ENCODE assay signal across 8 mouse cellular contexts in the genomic region with DNA sequence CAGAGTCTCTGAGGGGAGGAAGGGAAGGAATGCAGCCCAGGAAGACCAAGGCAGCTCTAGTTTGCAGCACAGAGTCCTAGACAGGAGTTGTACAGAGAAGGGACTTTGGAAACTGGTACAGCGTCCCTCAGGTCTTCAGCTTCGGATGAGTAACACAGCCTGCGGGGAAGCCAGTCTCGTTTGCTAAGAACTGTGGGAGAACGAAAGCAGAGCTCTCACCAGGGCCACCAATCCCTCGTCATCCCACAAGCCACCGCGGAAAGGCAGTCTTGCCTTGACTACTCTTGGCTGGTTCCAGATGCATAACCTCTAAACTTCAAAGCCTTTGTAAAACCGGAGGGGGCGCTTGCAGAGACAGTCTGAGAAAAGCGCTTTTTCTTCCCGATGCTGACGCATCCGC. TPM values are rescaled to one million over a fixed set of nuclear protein-coding genes. Genes with fewer than 3 reads are reported as not detected.
A peak's percentile ranks its signal among the peaks of the same experiment; 100 is the strongest.
DNase-seq lines count a peak whose midpoint lies in the region; ATAC-seq and TF ChIP-seq lines count a peak whose summit lies in the region.

No protein-coding gene starts in this region.

- H3K9ac ChIP-seq in forebrain, postnatal 0 days = no peak overlapping the region
- H3K9ac ChIP-seq in kidney, embryonic 16.5 days (replicated peaks; ENCODE audit: low read length) = peak overlapping the region; percentile 53

- peak overlapping the region; percentile 32 for H3K4me2 ChIP-seq in forebrain, postnatal 0 days (ENCODE audit: low read depth)
- H3K4me2 ChIP-seq in kidney, embryonic 16.5 days (replicated peaks; ENCODE audit: low read depth, low read length) = peak overlapping the region; percentile 61

- no peaks in the 10 kb centered on the region for H3K9me3 ChIP-seq in forebrain, postnatal 0 days (ENCODE audit: low read length)
- no peaks in the 10 kb centered on the region for H3K9me3 ChIP-seq in kidney, embryonic 16.5 days (ENCODE audit: low read length)

- peak overlapping the region; percentile 64 for H3K4me3 ChIP-seq in gastrocnemius, adult 2 months
- no peak overlapping the region for H3K4me3 ChIP-seq in forebrain, postnatal 0 days (ENCODE audit: low read depth, low read length)
- H3K4me3 ChIP-seq in kidney, embryonic 16.5 days (ENCODE audit: low read length) = peak overlapping the region; percentile 35
- H3K4me3 ChIP-seq in macrophage (ENCODE audit: inconsistent target) = peak overlapping the region; percentile 3; the same call in 1 of the 2 replicates

- no peaks in the 10 kb centered on the region for H3K79me2 ChIP-seq in macrophage (ENCODE audit: inconsistent target)

- intact Hi-C loops in gastrocnemius, adult 2 months (cut with DNase I) = no loop called here

- TF ChIP-seq CTCF in gastrocnemius, adult 2 months (IDR thresholded peaks at IDR 0.05) = no peak
- peak; percentile 40 for TF ChIP-seq CTCF in forebrain, postnatal 0 days (IDR thresholded peaks at IDR 0.05; ENCODE audit: low read depth)

- no peaks in the 10 kb centered on the region for H3K36me3 ChIP-seq in forebrain, postnatal 0 days (ENCODE audit: insufficient read depth)
- H3K36me3 ChIP-seq in kidney, embryonic 16.5 days (ENCODE audit: insufficient read depth, low read length) = no peaks in the 10 kb centered on the region
- H3K36me3 ChIP-seq in macrophage (ENCODE audit: inconsistent target) = no peaks in the 10 kb centered on the region

- no peaks in the 10 kb centered on the region; the same call in 1 of the 2 replicates for H3K27me3 ChIP-seq in forebrain, postnatal 0 days (ENCODE audit: insufficient read depth, low read length)
- H3K27me3 ChIP-seq in kidney, embryonic 16.5 days (ENCODE audit: insufficient read depth, low read length) = no peaks in the 10 kb centered on the region

- DNase-seq in gastrocnemius, adult 2 months = no peak
- no peak for DNase-seq in gastrocnemius, adult 18-20 months (ENCODE audit: low spot score)
- DNase-seq in ZHBTc4 (ENCODE audit: low read depth, low spot score) = peak; percentile 77
- peak; percentile 49 for DNase-seq in forebrain, postnatal 0 days
- DNase-seq in thymus, postnatal 10 days (ENCODE audit: low spot score in 2 of 2) = peak; percentile 52 to 61
- DNase-seq in layer of hippocampus, postnatal 36 days = no peak

- peak overlapping the region; percentile 38; the same call in 1 of the 2 replicates for H3K27ac ChIP-seq in gastrocnemius, adult 2 months
- no peak overlapping the region for H3K27ac ChIP-seq in forebrain, postnatal 0 days (ENCODE audit: low read depth, low read length)
- 0 out of 2 replicates have a peak overlapping the region, but pooled peaks have one; percentile 36 for H3K27ac ChIP-seq in kidney, embryonic 16.5 days (ENCODE audit: low read length)
- H3K27ac ChIP-seq in macrophage = no peak overlapping the region

- H3K4me1 ChIP-seq in forebrain, postnatal 0 days (ENCODE audit: insufficient read depth) = no peaks in the 10 kb centered on the region
- peaks cover 12% of the 10 kb centered on the region for H3K4me1 ChIP-seq in kidney, embryonic 16.5 days (ENCODE audit: insufficient read depth, low read length)

- 8% methylated on average over 14 of the region's 14 CpGs for WGBS in forebrain, postnatal 0 days
- WGBS in kidney, embryonic 16.5 days = 1% methylated on average over 14 of the region's 14 CpGs
- 4% methylated on average over 14 of the region's 14 CpGs for WGBS in macrophage (ENCODE audit: missing documents)

- ATAC-seq in forebrain, postnatal 0 days = peak; percentile 73
- peak; percentile 67 for ATAC-seq in kidney, embryonic 16.5 days (ENCODE audit: low FRiP score, low TSS enrichment)

RNA-seq across cellular contexts. Expression of a gene that starts 18.6 kb away (rescaled TPM):
- total RNA-seq in gastrocnemius, adult 2 months (2021) = 10 to 100 TPM in 1 of 2 experiments, 1 to 10 TPM in 1; 7.9 to 13.1 TPM
- total RNA-seq in gastrocnemius, adult 18-20 months (2021) = 10 to 100 TPM in 1 of 2 experiments, 1 to 10 TPM in 1; 5.7 to 18.8 TPM
- total RNA-seq in forebrain, postnatal 0 days (2014; rRNA removed) = 5.5 and 8.4 TPM in 2 replicates
- polyA plus RNA-seq in forebrain, postnatal 0 days (2015; fragmentation: Nextera tagmentation; extraction: Ambion mirVana) = 10.8 and 11.1 TPM in 2 replicates
- polyA plus RNA-seq in kidney, embryonic 16.5 days (2015; fragmentation: Nextera tagmentation; extraction: Ambion mirVana) = 81.9 and 86.7 TPM in 2 replicates
- 1 to 10 TPM in 1 of 26 experiments, under 1 TPM in 1, not detected in 24; 0.45 to 1.2 TPM for total RNA-seq in macrophage (2018; cell fraction: chromatin; rRNA removed)
- under 1 TPM in 14 of 26 experiments, not detected in 12; 0.07 to 0.27 (median 0.14) TPM for total RNA-seq in macrophage (2018; cell fraction: cytosol; rRNA removed)
- total RNA-seq in macrophage (2018; cell fraction: nucleus; rRNA removed) = not detected
- polyA plus RNA-seq in macrophage (2018) = 0.20 to 0.25 TPM in 2 of 3 replicates, not detected in the other
- total RNA-seq in layer of hippocampus, postnatal 36 days (2021) = 1 to 10 TPM; 8.8 to 9.9 TPM

RNA-seq across cellular contexts. Expression of a gene that starts 23.3 kb away (rescaled TPM):
- total RNA-seq in gastrocnemius, adult 2 months (2021) = not detected
- not detected for total RNA-seq in gastrocnemius, adult 18-20 months (2021)
- 76.7 and 80.7 TPM in 2 replicates for total RNA-seq in forebrain, postnatal 0 days (2014; rRNA removed)
- 68.9 and 73.8 TPM in 2 replicates for polyA plus RNA-seq in forebrain, postnatal 0 days (2015; fragmentation: Nextera tagmentation; extraction: Ambion mirVana)
- 11.5 and 11.8 TPM in 2 replicates for polyA plus RNA-seq in kidney, embryonic 16.5 days (2015; fragmentation: Nextera tagmentation; extraction: Ambion mirVana)
- total RNA-seq in macrophage (2018; cell fraction: chromatin; rRNA removed) = 1 to 10 TPM in 1 of 26 experiments, not detected in 25; 2.0 TPM
- under 1 TPM in 1 of 26 experiments, not detected in 25; 0.04 TPM for total RNA-seq in macrophage (2018; cell fraction: cytosol; rRNA removed)
- not detected for total RNA-seq in macrophage (2018; cell fraction: nucleus; rRNA removed)
- not detected in 3 replicates for polyA plus RNA-seq in macrophage (2018)
- 10 to 100 TPM; 67.0 to 69.9 TPM for total RNA-seq in layer of hippocampus, postnatal 36 days (2021)

RNA-seq across cellular contexts. Expression of a gene that starts 29.1 kb away (rescaled TPM):
- 1 to 10 TPM; 8.9 to 9.7 TPM for total RNA-seq in gastrocnemius, adult 2 months (2021)
- 1 to 10 TPM; 7.0 to 8.9 TPM for total RNA-seq in gastrocnemius, adult 18-20 months (2021)
- 22.1 and 26.7 TPM in 2 replicates for total RNA-seq in forebrain, postnatal 0 days (2014; rRNA removed)
- 34.8 and 36.8 TPM in 2 replicates for polyA plus RNA-seq in forebrain, postnatal 0 days (2015; fragmentation: Nextera tagmentation; extraction: Ambion mirVana)
- polyA plus RNA-seq in kidney, embryonic 16.5 days (2015; fragmentation: Nextera tagmentation; extraction: Ambion mirVana) = 58.8 and 64.3 TPM in 2 replicates
- total RNA-seq in macrophage (2018; cell fraction: chromatin; rRNA removed) = 10 to 100 TPM; 10.1 to 54.1 (median 26.9) TPM
- 10 to 100 TPM; 25.4 to 52.8 (median 36.8) TPM for total RNA-seq in macrophage (2018; cell fraction: cytosol; rRNA removed)
- 10 to 100 TPM; 10.0 to 78.4 (median 48.7) TPM for total RNA-seq in macrophage (2018; cell fraction: nucleus; rRNA removed)
- 18.0 to 31.9 TPM (median 31.9 TPM) in 3 replicates for polyA plus RNA-seq in macrophage (2018)
- 10 to 100 TPM; 44.0 to 47.1 TPM for total RNA-seq in layer of hippocampus, postnatal 36 days (2021)

RNA-seq across cellular contexts. Expression of a gene that starts 38.3 kb away (rescaled TPM):
- total RNA-seq in gastrocnemius, adult 2 months (2021) = under 1 TPM; 0.15 to 0.20 TPM
- not detected for total RNA-seq in gastrocnemius, adult 18-20 months (2021)
- total RNA-seq in forebrain, postnatal 0 days (2014; rRNA removed) = 8.4 and 11.1 TPM in 2 replicates
- 7.8 and 8.1 TPM in 2 replicates for polyA plus RNA-seq in forebrain, postnatal 0 days (2015; fragmentation: Nextera tagmentation; extraction: Ambion mirVana)
- polyA plus RNA-seq in kidney, embryonic 16.5 days (2015; fragmentation: Nextera tagmentation; extraction: Ambion mirVana) = 29.2 and 31.3 TPM in 2 replicates
- 1 to 10 TPM in 1 of 26 experiments, not detected in 25; 2.0 TPM for total RNA-seq in macrophage (2018; cell fraction: chromatin; rRNA removed)
- total RNA-seq in macrophage (2018; cell fraction: cytosol; rRNA removed) = not detected
- total RNA-seq in macrophage (2018; cell fraction: nucleus; rRNA removed) = under 1 TPM in 1 of 26 experiments, not detected in 25; 0.46 TPM
- not detected in 3 replicates for polyA plus RNA-seq in macrophage (2018)
- total RNA-seq in layer of hippocampus, postnatal 36 days (2021) = under 1 TPM; 0.56 to 0.62 TPM

RNA-seq across cellular contexts. Expression of a gene that starts 40.3 kb away (rescaled TPM):
- 10 to 100 TPM; 16.4 to 26.9 TPM for total RNA-seq in gastrocnemius, adult 2 months (2021)
- total RNA-seq in gastrocnemius, adult 18-20 months (2021) = 10 to 100 TPM; 22.6 to 24.3 TPM
- 66.7 and 160 TPM in 2 replicates for total RNA-seq in forebrain, postnatal 0 days (2014; rRNA removed)
- 74.9 and 96.8 TPM in 2 replicates for polyA plus RNA-seq in forebrain, postnatal 0 days (2015; fragmentation: Nextera tagmentation; extraction: Ambion mirVana)
- polyA plus RNA-seq in kidney, embryonic 16.5 days (2015; fragmentation: Nextera tagmentation; extraction: Ambion mirVana) = 127 and 146 TPM in 2 replicates
- total RNA-seq in macrophage (2018; cell fraction: chromatin; rRNA removed) = 10 to 100 TPM in 1 of 26 experiments, 1 to 10 TPM in 13, not detected in 12; 3.0 to 14.0 (median 6.7) TPM
- total RNA-seq in macrophage (2018; cell fraction: cytosol; rRNA removed) = 10 to 100 TPM; 40.0 to 92.5 (median 59.1) TPM
- 10 to 100 TPM in 21 of 26 experiments, 1 to 10 TPM in 5; 5.0 to 33.7 (median 15.3) TPM for total RNA-seq in macrophage (2018; cell fraction: nucleus; rRNA removed)
- 23.7 to 90.4 TPM (median 70.3 TPM) in 3 replicates for polyA plus RNA-seq in macrophage (2018)
- 10 to 100 TPM; 50.4 to 65.2 TPM for total RNA-seq in layer of hippocampus, postnatal 36 days (2021)

Comparison
In these comparisons a context has a peak if more than half of its experiments do, and no peak if none do; other contexts are left out.
1. DNase-seq: peak in ZHBTc4 (single experiment), forebrain, postnatal 0 days (single experiment) and thymus, postnatal 10 days (2 of 2); none in gastrocnemius, adult 2 months (single experiment), gastrocnemius, adult 18-20 months (single experiment) and layer of hippocampus, postnatal 36 days (0 of 2).
2. H3K27ac ChIP-seq: peak in gastrocnemius, adult 2 months (single experiment) and kidney, embryonic 16.5 days (single experiment); none in forebrain, postnatal 0 days (single experiment) and macrophage (single experiment).
3. RNA of a gene that starts 23.3 kb away (total RNA-seq): 76.7 to 80.7 TPM in forebrain, postnatal 0 days and 67.0 to 69.9 TPM in layer of hippocampus, postnatal 36 days; not detected in gastrocnemius, adult 18-20 months and not detected in gastrocnemius, adult 2 months; every median in the first group is over 10 times any median in the second.